Mouse (Mus musculus): Measurements from ENCODE around the gene B3gnt2. TPM values are rescaled to one million over a fixed set of nuclear protein-coding genes. Genes with fewer than 3 reads are reported as not detected.

Gene B3gnt2
- polyA plus RNA-seq, 1 experiment from 2014 or later: 11.9 TPM

DNA sequence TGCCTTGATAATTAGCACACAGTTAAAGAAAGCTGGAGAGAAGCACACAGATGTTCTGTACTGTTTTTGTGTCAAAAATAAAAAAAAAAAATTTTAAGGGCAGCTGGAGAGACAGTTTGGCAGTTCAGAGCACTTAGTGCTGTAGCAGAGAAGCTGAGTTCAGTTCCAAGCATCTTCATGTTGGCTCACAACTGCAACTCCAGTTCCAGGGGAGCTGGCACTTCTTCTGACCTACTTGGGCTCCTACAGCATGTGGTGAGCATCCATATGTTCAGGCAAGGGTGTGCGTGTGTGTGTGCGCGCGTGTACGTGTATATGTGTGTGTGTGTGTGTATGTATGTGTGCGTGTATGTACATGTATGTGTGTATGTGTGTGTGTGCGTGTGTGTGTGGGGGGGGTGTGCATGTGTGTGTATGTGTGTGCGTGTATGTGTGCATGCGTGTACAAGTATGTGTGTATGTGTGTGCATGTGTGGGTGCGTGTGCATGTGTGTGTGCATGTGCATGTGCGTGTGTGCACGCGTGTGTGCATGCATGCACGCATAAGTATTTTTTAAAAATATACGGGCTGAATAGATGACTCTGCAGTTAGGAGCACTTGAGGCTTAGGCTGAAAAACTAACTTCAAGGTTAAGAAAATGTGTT, 31.7 kb downstream of the B3gnt2 start:
- peaks cover 8% of the 10 kb centered on the region; the same call in 1 of the 2 replicates for H3K4me1 ChIP-seq (ENCODE audit: control insufficient read depth, insufficient read depth, low read length)

DNA sequence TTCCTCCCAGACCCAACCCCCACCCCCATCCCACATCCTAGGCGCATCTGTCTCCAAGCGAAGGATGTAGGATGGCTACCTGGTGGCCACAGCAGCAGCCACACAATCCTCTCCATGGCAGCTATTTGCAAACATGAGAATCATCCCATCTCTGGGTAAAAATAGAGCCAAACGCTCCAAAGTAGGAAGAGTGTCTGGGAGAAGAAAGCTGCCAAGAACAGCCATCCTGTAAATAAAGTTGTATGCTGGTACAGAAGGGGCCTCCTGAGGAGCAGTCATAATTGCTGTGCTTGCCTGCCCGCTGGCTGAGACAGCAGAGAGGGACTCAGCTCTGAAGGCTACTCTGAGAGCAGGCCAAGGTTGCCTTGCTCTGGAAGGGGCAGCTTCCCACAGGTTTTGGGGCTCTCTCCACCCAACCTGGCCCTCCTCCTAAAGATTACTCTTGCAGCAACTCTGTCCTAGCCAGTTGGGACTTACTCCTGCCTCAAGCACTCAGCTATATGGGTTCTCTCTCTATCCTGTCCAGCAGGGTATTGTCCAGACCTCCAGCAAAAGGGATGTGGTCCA, 33.2 kb downstream of the B3gnt2 start:
- Histone ChIP-seq H3K4me1 (ENCODE audit: control insufficient read depth, insufficient read depth, low read length) (peaks cover 8% of the 10 kb centered on the region; the same call in 1 of the 2 replicates), H3K36me3 (ENCODE audit: control insufficient read depth, insufficient read depth, low read length) (peaks cover 5% of the 10 kb centered on the region; the same call in 1 of the 2 replicates), H3K4me2 (ENCODE audit: low read depth, low read length) (no peak overlapping the region), H3K27me3 (replicated peaks; ENCODE audit: control insufficient read depth, insufficient read depth, low read length) (no peaks in the 10 kb centered on the region), H3K9ac (ENCODE audit: low read depth, low read length) (no peak overlapping the region), H3K4me3 (ENCODE audit: low read length) (no peak overlapping the region), H3K27ac (ENCODE audit: low read length) (no peak overlapping the region), H3K9me3 (ENCODE audit: control insufficient read depth, low read length) (no peaks in the 10 kb centered on the region)
- no peak for ATAC-seq
- WGBS: 87% methylated on average over 4 of the region's 4 CpGs

More for the DNA sequence above, 31.7 kb downstream of the B3gnt2 start:
- Histone ChIP-seq H3K4me3 (ENCODE audit: low read length) (no peak overlapping the region), H3K27me3 (replicated peaks; ENCODE audit: control insufficient read depth, insufficient read depth, low read length) (no peaks in the 10 kb centered on the region), H3K9ac (ENCODE audit: low read depth, low read length) (no peak overlapping the region), H3K36me3 (ENCODE audit: control insufficient read depth, insufficient read depth, low read length) (peaks cover 9% of the 10 kb centered on the region; the same call in 1 of the 2 replicates), H3K27ac (ENCODE audit: low read length) (no peak overlapping the region), H3K4me2 (ENCODE audit: low read depth, low read length) (no peak overlapping the region), H3K9me3 (ENCODE audit: control insufficient read depth, low read length) (no peaks in the 10 kb centered on the region)
- ATAC-seq: no peak
- 96% methylated on average over 15 of the region's 15 CpGs for WGBS

DNA sequence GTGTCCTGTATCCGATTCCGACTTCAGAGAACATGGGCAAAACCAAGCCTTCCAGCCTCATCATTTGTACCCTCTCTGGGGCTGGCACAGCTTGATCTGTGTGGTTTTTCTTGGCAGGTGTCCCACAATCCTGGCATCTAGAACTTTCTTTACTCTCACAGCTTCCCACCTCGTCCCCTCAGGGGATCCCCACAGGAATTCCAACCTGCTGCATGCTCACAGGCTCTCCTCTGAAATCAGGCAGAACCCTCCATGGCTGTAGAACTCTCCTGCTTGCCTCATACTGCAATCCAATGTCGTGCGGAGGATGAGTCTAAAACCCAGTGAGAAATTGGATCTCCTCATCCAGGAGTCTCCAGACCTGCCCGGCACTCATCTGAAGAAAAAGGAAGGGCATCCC, 34.1 kb downstream of the B3gnt2 start:
- H3K4me3 ChIP-seq (ENCODE audit: low read length): no peak overlapping the region
- H3K27ac ChIP-seq (ENCODE audit: low read length): no peak overlapping the region
- WGBS: 92% methylated on average over 6 of the region's 6 CpGs
- H3K4me2 ChIP-seq (ENCODE audit: low read depth, low read length): no peak overlapping the region
- H3K9me3 ChIP-seq (ENCODE audit: control insufficient read depth, low read length): no peaks in the 10 kb centered on the region
- H3K4me1 ChIP-seq (ENCODE audit: control insufficient read depth, insufficient read depth, low read length): peaks cover 8% of the 10 kb centered on the region; the same call in 1 of the 2 replicates
- peaks cover 2% of the 10 kb centered on the region; the same call in 1 of the 2 replicates for H3K36me3 ChIP-seq (ENCODE audit: control insufficient read depth, insufficient read depth, low read length)
- no peaks in the 10 kb centered on the region for H3K27me3 ChIP-seq (replicated peaks; ENCODE audit: control insufficient read depth, insufficient read depth, low read length)
- H3K9ac ChIP-seq (ENCODE audit: low read depth, low read length): no peak overlapping the region
- no peak for ATAC-seq

DNA sequence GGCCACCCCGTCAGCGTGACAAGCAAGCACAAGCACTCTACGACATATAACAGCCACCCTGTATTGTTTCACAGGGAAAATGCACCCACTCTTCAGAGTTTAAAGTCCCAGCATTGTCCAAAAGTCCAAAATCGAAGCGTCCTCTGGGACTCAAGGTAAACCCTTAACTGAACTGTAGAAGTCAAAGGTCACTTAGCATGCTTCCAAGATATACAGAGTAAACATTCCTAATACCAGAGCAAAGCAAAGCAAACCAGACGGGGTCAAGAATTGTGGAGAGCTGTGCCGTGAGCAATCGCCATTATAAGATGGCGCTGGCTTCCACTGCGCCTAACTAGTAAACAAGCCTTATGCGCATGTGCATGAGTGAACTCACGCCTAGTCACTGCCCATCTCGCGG, 34.7 kb downstream of the B3gnt2 start:
- WGBS: 85% methylated on average over 14 of the region's 14 CpGs

DNA sequence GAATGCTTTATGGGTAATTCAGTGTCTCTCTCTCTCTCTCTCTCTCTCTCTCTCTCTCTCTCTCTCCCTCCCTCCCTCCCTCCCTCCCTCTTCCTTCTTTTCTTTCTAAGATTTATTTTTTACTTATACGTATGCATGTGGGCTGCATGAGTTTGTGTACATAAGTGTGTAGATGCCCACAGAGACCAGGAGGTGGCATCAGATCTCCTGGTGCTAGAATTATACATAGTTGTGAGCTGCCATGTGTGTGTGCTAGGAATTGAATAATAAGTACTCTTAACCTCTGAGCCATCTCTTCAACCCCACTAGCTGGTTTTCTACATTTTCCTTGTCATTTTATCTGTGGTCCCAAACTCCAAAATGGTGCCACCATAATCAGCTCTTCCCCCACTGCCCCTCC, 35.2 kb downstream of the B3gnt2 start:
- Histone ChIP-seq H3K4me1 (ENCODE audit: control insufficient read depth, insufficient read depth, low read length) (0 out of 2 replicates have a peak, but pooled peaks cover under 1% of the 10 kb centered on the region), H3K9ac (ENCODE audit: low read depth, low read length) (no peak overlapping the region), H3K9me3 (ENCODE audit: control insufficient read depth, low read length) (no peaks in the 10 kb centered on the region), H3K27ac (ENCODE audit: low read length) (no peak overlapping the region), H3K4me3 (ENCODE audit: low read length) (no peak overlapping the region), H3K36me3 (ENCODE audit: control insufficient read depth, insufficient read depth, low read length) (no peaks in the 10 kb centered on the region), H3K27me3 (replicated peaks; ENCODE audit: control insufficient read depth, insufficient read depth, low read length) (no peaks in the 10 kb centered on the region), H3K4me2 (ENCODE audit: low read depth, low read length) (no peak overlapping the region)
- WGBS: 100% methylated on average over 1 of the region's 1 CpGs
- no peak for ATAC-seq

More for the DNA sequence above, 34.7 kb downstream of the B3gnt2 start:
- Histone ChIP-seq H3K27ac (ENCODE audit: low read length) (no peak overlapping the region), H3K9ac (ENCODE audit: low read depth, low read length) (no peak overlapping the region), H3K9me3 (ENCODE audit: control insufficient read depth, low read length) (no peaks in the 10 kb centered on the region), H3K27me3 (replicated peaks; ENCODE audit: control insufficient read depth, insufficient read depth, low read length) (no peaks in the 10 kb centered on the region), H3K36me3 (ENCODE audit: control insufficient read depth, insufficient read depth, low read length) (peaks cover 2% of the 10 kb centered on the region; the same call in 1 of the 2 replicates), H3K4me2 (ENCODE audit: low read depth, low read length) (no peak overlapping the region), H3K4me1 (ENCODE audit: control insufficient read depth, insufficient read depth, low read length) (peaks cover 6% of the 10 kb centered on the region; the same call in 1 of the 2 replicates), H3K4me3 (ENCODE audit: low read length) (no peak overlapping the region)
- ATAC-seq: no peak

DNA sequence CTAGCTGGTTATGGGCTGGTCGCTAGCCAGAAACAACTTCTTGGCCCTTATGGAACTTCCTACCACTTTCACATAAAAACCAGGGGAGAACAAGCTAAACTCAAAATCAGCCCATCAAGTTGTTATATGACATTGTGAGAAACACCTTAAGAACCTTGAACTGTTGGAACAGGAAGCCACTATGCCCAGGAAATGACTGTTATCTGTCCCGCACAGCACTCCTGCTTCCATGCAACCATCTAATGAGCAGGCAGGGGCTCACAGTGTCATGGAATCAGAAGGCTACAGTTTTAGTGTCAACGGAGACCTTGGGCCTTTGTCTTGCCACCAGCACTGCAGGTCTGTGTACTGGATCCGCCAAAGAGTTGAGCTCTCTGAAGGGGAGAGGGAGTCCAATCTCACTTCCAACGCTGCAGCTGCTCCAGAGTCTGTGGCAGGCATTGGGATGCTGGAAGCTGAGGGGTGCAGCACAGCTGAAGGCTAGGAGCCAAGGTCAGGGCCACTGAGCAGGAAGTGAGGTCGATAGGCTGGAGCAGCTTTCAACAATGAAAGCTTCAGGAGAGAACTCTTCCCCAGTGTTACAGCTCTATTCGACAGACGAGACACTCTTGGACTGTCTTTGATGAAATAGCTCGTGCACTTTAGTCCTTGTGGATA, 36.6 kb downstream of the B3gnt2 start:
- Histone ChIP-seq H3K27me3 (replicated peaks; ENCODE audit: control insufficient read depth, insufficient read depth, low read length) (no peaks in the 10 kb centered on the region), H3K27ac (ENCODE audit: low read length) (no peak overlapping the region), H3K4me3 (ENCODE audit: low read length) (no peak overlapping the region), H3K36me3 (ENCODE audit: control insufficient read depth, insufficient read depth, low read length) (no peaks in the 10 kb centered on the region), H3K4me2 (ENCODE audit: low read depth, low read length) (no peak overlapping the region), H3K9me3 (ENCODE audit: control insufficient read depth, low read length) (no peaks in the 10 kb centered on the region), H3K4me1 (ENCODE audit: control insufficient read depth, insufficient read depth, low read length) (no peaks in the 10 kb centered on the region), H3K9ac (ENCODE audit: low read depth, low read length) (no peak overlapping the region)
- no peak for ATAC-seq
- 73% methylated on average over 9 of the region's 9 CpGs for WGBS

DNA sequence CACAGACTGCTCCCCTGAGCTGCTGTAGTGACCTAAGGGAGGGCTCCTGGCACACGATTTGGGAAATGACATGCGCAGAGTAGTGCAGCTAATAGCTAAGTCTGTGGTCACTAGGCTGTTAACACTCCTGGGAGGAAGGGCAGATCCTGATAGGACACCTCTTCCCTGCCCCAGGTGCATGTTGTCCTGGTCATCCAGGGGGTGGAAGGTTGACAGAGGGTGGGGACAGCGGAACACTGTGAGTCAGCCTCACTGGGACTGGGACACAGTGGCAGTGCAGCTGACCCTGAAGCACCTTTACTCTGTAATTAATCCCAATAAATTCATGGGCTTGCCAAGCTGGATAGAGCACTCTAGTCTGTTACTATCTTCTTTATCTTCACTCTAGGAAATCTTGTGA, 39.5 kb downstream of the B3gnt2 start:
- Histone ChIP-seq H3K9ac (ENCODE audit: low read depth, low read length) (no peak overlapping the region), H3K27me3 (replicated peaks; ENCODE audit: control insufficient read depth, insufficient read depth, low read length) (no peaks in the 10 kb centered on the region), H3K27ac (ENCODE audit: low read length) (no peak overlapping the region), H3K9me3 (ENCODE audit: control insufficient read depth, low read length) (no peaks in the 10 kb centered on the region), H3K4me3 (ENCODE audit: low read length) (no peak overlapping the region), H3K4me2 (ENCODE audit: low read depth, low read length) (no peak overlapping the region), H3K36me3 (ENCODE audit: control insufficient read depth, insufficient read depth, low read length) (no peaks in the 10 kb centered on the region), H3K4me1 (ENCODE audit: control insufficient read depth, insufficient read depth, low read length) (no peaks in the 10 kb centered on the region)
- WGBS: 67% methylated on average over 3 of the region's 3 CpGs
- ATAC-seq: no peak

DNA sequence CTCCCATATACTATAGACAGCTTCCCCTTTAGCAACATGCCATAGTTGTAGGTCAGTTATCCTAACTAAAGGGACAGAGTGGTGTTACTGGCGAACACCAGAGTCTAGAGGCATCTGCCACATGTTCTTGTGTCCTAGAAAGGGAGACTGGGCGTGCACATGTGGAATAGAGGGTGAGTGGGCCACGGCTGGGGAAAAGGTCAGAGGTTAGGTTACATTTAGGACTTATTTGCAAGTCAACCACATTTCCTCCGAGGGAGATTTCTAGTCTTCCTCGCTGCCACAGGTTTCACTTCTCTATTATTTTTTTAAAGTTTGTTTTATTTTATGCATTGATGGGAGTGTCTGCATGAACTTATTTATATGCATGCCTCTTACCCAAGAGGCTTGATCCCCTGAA, 42.4 kb downstream of the B3gnt2 start:
- no peaks in the 10 kb centered on the region for H3K9me3 ChIP-seq (ENCODE audit: control insufficient read depth, low read length)
- no peak for ATAC-seq
- no peak overlapping the region for H3K4me3 ChIP-seq (ENCODE audit: low read length)
- H3K27ac ChIP-seq (ENCODE audit: low read length): no peak overlapping the region
- H3K4me2 ChIP-seq (ENCODE audit: low read depth, low read length): no peak overlapping the region
- H3K4me1 ChIP-seq (ENCODE audit: control insufficient read depth, insufficient read depth, low read length): no peaks in the 10 kb centered on the region; the same call in 1 of the 2 replicates
- WGBS: 59% methylated on average over 5 of the region's 5 CpGs
- H3K27me3 ChIP-seq (replicated peaks; ENCODE audit: control insufficient read depth, insufficient read depth, low read length): no peaks in the 10 kb centered on the region
- no peaks in the 10 kb centered on the region for H3K36me3 ChIP-seq (ENCODE audit: control insufficient read depth, insufficient read depth, low read length)
- no peak overlapping the region for H3K9ac ChIP-seq (ENCODE audit: low read depth, low read length)

DNA sequence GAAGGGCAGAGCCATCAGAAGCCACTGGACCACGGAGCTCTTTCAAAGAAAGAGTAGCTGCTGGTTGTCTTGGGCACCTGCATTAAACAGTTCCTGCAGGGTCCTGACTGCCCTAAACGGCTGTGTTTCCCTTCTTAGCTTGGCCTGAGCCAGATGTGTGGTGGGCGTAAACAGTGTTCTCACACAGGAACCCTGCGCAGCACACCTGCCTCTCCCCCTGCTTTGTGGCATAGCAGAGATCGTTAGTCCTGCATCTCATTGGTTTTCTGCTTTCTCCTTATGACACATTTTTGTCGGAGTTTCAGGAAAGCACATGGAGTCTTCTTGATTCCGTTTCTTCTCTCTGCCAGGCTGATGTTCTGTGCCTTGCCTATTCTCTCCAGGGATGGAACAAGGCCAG, 44.9 kb downstream of the B3gnt2 start:
- no peak overlapping the region for H3K9ac ChIP-seq (ENCODE audit: low read depth, low read length)
- H3K4me2 ChIP-seq (ENCODE audit: low read depth, low read length): no peak overlapping the region
- no peak overlapping the region for H3K27ac ChIP-seq (ENCODE audit: low read length)
- H3K4me1 ChIP-seq (ENCODE audit: control insufficient read depth, insufficient read depth, low read length): no peaks in the 10 kb centered on the region; the same call in 1 of the 2 replicates
- ATAC-seq: no peak
- no peaks in the 10 kb centered on the region for H3K9me3 ChIP-seq (ENCODE audit: control insufficient read depth, low read length)
- H3K27me3 ChIP-seq (replicated peaks; ENCODE audit: control insufficient read depth, insufficient read depth, low read length): no peaks in the 10 kb centered on the region
- no peak overlapping the region for H3K4me3 ChIP-seq (ENCODE audit: low read length)
- 86% methylated on average over 7 of the region's 7 CpGs for WGBS
- no peaks in the 10 kb centered on the region for H3K36me3 ChIP-seq (ENCODE audit: control insufficient read depth, insufficient read depth, low read length)
